Mouse (Mus musculus): ENCODE data around the gene Lct.
A peak's percentile ranks its signal among the peaks of the same experiment; 100 is the strongest.
"Not testable (repeated sequence)": the region's sequence is repeated elsewhere in the genome, so short reads cannot be mapped to it uniquely, and the experiment has no call there.

The Lct gene

GRCm38 (mm10) chr1:128295717-128296528 is 32.2 kb downstream of the Lct start:
- DNase-seq (ENCODE audit: extremely low read depth, insufficient read length, low spot score): no peak

GRCm38 (mm10) chr1:128295296-128295695 is 32.8 kb downstream of the Lct start:
- DNase-seq (ENCODE audit: extremely low read depth, insufficient read length, low spot score): no peak

- DNase-seq (ENCODE audit: extremely low read depth, insufficient read length, low spot score): no peak
These were observed 34.6 kb downstream of the Lct start for GRCm38 (mm10) chr1:128293524-128293923.

- DNase-seq (ENCODE audit: extremely low read depth, insufficient read length, low spot score): no peak
These were observed 37.8 kb downstream of the Lct start for GRCm38 (mm10) chr1:128290295-128290694.

GRCm38 (mm10) chr1:128285136-128285535 is 43.0 kb downstream of the Lct start:
- no peak for DNase-seq (ENCODE audit: extremely low read depth, insufficient read length, low spot score)

- DNase-seq (ENCODE audit: extremely low read depth, insufficient read length, low spot score): no peak
These were observed 43.9 kb downstream of the Lct start for GRCm38 (mm10) chr1:128284157-128284690.

GRCm38 (mm10) chr1:128282924-128283323 is 45.2 kb downstream of the Lct start:
- DNase-seq (ENCODE audit: extremely low read depth, insufficient read length, low spot score): no peak

- no peak for DNase-seq (ENCODE audit: extremely low read depth, insufficient read length, low spot score)
These were observed 46.4 kb downstream of the Lct start for GRCm38 (mm10) chr1:128281753-128282152.

- no peak for DNase-seq (ENCODE audit: extremely low read depth, insufficient read length, low spot score)
These were observed 49.6 kb downstream of the Lct start for GRCm38 (mm10) chr1:128278563-128278962.

GRCm38 (mm10) chr1:128275908-128276307 is 52.2 kb downstream of the Lct start:
- DNase-seq (ENCODE audit: extremely low read depth, insufficient read length, low spot score): no peak

- DNase-seq (ENCODE audit: extremely low read depth, insufficient read length, low spot score): no peak
These were observed 57.4 kb downstream of the Lct start for GRCm38 (mm10) chr1:128270731-128271130.

- DNase-seq (ENCODE audit: extremely low read depth, insufficient read length, low spot score): not testable (repeated sequence)
These were observed 61.1 kb downstream of the Lct start for GRCm38 (mm10) chr1:128267061-128267460.

GRCm38 (mm10) chr1:128244727-128245355 is 83.3 kb downstream of the Lct start:
- DNase-seq (ENCODE audit: extremely low read depth, insufficient read length, low spot score): peak; percentile 75

- peak; percentile 96 for DNase-seq (ENCODE audit: extremely low read depth, insufficient read length, low spot score)
These were observed 84.0 kb downstream of the Lct start for GRCm38 (mm10) chr1:128243996-128244726.

- DNase-seq (ENCODE audit: extremely low read depth, insufficient read length, low spot score): no peak
These were observed 84.5 kb downstream of the Lct start, which contains the start of gene Ubxn4 for GRCm38 (mm10) chr1:128243627-128243995. Gene Ubxn4 (plus strand): TSS chr1:128243964.

- no peak for DNase-seq (ENCODE audit: extremely low read depth, insufficient read length, low spot score)
These were observed 92.9 kb downstream of the Lct start for GRCm38 (mm10) chr1:128235181-128235580.

Measured in 3134 (cell line).